Mouse (Mus musculus) brain, adult 2 months (tissue): ENCODE results near the gene Spry2.
A peak's percentile ranks its signal among the peaks of the same experiment; 100 is the strongest.

Source experiments
- DNase-seq: peaks from one replicate; pipeline ENCODE4 v3.0.0; 2011; ENCODE audit warnings: low read depth, low spot score

Gene Spry2

DNA sequence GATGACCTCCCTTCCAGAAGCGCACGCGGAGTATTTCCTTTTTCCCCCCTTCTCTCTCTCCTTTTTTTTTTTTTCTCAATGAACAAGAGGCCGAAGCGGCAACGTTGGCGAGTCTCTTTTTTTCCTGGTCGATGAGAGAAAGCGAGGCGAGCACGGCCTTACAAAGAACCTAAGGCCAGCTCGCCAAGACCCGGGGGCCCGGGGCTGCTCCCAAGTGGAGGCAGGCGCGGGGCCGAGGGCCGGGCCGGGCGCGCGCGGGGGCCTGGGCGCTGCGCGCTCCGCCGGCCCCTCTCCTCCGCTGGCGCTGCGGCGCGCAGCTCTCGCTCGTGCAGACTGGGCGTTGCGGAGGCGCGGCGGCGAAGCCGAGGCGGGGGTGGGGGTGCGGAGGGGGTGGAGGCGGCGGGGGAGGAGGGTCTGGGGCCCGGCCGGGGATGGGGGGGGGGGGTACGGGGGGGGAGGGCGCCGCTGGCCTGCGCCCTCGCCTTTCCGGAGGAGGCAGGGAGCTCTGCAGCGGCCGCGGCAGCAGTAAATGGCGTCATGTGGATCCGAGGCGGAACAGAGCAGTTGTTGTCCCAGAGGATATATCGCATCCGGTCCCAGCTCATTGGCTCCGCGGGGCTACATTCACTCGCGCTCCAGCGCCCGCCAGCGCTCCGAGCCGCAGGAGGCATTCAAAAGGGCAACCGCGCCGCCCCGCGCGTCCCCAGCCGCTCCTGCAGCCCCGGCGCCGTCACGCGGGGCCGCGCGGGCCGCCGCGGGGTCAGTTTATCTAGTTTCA, at the start of gene Spry2:
Gene Spry2, minus strand, starts transcription at position 29 of the 778 bp plus-strand sequence.
- peak; percentile 97 for DNase-seq

DNA sequence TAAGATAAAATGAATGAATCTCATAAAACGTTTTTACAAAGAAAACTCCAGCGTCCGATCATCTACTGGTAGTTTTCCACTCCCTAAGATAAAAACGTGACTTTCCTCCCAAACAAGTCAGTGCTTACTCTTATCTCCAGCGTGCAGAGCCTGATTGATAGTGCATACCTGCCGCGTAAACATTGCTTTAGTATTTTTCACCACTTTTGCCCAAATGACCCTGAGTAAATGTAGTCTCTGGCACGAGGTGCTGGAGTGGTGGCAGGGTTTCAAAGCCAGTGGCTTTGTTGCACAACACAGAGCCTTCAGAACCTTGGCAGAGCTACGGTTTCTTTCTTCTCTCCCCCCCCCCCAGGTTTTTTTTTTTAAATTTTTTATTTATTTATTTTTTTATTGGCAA, 44.7 kb upstream of the Spry2 start:
- no peak for DNase-seq

DNA sequence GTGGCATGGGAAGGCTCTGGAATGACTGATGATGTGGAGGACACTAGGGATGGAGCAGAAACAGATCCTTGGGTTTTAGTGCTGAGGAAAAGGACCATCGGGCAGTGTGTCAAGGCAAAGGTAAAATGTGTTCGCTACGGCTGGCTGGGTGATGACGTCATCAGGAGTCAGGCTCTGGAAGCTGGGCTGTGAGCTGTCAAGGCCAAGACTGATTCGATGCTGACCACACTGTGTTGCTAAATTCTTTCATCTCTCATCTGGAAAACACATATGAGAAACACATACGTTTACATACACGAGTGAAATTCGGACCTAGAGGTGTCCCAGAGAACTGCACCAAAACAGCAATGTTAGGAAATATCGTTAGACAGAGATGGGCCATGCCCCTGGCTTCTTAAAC, 30.1 kb upstream of the Spry2 start:
- no peak for DNase-seq

DNA sequence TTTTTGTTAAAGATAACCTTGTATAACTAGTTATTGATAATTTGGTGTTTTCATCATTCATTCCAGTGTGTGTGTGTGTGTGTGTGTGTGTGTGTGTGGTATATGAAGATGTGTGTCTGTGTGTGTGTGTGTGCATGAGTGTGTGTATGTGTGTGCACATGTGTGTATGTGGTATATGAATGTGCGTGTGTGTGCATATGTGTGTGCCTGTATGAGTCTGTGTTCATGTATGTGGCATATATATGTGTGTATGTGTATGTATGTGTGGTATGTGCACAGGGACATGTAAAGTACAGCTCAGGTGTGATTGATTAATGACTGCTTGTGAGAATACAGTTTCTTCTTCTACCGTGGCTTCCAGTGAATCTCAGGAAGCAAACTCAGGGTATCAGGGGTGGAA, 28.7 kb upstream of the Spry2 start:
- no peak for DNase-seq

DNA sequence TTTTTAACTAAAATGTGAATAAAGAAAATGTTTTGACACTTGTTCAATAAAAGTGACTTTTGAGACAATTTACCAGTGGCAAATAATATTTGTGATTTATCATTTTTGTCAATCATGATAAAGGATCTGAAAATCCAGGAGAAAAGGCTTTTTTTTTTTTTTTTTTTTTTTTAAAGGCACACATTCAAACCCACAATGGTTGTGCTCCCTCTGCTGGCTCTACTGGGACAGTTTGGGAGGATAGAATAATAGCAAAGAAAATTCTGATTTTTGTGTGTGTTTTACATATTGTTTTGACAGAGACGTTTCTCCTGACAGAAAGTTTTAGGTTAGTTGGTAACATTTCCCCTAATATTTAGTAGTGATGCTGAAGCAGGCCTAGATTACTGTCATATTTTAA, 28.1 kb upstream of the Spry2 start:
- DNase-seq: peak; percentile 61

DNA sequence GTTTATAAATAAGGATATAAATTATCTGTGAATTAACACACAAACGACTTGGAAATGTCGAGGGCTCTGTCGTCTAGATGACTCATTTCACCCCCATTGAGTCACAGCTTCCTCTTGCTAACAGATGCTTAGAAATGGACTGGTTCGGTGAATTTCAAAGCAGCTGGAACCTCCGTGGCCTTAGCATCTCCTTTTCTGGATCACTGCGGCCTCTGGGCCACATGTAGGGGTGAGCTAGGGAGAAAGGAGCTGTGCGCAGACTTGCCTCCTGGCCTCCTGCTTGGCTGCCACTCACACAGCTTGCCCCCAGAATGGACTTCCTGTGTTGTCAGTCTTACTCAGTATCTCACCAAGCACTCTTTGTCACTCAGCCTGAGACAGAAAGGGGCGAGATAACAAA, 26.3 kb upstream of the Spry2 start:
- DNase-seq: peak; percentile 58

DNA sequence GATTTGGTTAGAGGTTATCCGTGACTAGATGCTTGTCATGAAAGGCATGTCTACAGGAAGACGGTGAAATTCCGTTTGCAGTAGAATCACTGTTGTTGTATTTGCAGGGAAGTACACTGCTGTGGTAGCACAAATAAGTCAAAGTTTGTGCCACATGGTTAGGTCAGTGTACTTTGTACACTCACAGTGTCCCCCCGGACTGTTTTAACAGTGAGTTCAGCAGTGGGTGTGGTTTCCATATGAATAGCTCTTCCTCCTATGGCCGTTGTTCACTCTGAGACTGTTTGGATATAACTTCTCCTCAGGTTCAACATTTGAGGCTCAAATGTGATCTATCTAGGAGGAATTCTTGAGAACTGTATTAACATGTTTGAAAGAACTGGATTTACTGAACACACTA, 25.8 kb upstream of the Spry2 start:
- no peak for DNase-seq

DNA sequence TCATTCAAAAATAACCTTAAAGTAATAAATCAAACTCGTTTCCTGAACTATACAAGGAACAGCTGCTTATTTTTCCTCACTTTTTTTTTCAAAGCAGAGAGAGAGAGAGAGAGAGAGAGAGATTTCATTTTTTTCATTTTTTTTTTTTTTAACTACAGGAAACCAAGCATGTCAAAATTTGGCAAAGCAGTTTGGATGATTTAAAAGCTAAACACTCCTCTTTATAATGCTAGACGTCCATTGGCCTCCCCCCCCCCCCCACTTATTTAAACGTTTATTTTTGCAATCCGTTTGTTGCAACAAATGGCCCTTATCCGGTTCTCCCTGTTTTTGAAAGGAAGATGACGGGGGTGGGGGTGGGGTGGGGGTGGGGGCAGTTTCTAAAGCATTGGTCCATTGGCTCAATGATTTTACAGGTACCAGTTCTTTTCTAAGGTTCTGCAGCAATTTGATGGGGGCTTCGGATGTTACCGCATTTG, 24.6 kb upstream of the Spry2 start:
- DNase-seq: no peak

DNA sequence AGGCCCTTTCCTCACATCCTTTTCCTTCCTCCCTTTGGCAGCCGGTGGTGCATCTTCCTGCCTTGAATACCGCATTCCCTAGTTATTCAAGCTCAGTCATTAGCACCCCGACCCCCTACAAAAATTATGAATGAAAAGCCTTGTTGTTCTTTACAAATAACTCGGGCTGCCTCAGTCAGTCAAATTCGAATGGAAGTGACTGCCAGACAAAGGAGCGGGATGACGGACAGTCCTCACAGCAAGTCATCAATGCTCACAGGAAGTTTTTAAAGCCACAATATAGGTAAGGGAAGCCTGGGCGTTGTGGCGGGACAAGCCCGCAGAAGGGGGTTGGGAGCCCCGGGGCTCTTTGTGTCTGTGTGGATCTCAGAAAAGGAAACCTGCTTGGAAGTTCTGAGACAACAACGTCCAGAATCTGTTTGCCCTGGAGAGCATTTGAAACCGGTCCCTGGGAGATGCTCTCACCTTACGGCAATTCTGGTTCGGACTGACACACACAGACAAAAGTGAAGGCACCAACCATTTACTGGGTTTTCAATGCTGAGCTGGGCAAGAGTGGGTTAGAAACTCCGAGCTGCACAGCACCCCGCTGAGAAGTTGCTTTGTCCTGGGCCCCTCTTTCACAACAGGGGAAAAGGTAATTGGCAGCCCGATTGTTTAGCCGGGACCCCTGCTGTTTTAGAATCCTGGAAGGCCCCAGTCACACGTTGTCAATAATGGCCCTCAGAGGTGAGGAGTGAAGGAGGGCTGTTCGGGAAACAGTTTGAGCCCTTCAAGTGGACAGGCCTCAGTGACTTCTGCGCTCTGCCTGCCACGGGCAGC, 24.0 kb upstream of the Spry2 start:
- DNase-seq: no peak

DNA sequence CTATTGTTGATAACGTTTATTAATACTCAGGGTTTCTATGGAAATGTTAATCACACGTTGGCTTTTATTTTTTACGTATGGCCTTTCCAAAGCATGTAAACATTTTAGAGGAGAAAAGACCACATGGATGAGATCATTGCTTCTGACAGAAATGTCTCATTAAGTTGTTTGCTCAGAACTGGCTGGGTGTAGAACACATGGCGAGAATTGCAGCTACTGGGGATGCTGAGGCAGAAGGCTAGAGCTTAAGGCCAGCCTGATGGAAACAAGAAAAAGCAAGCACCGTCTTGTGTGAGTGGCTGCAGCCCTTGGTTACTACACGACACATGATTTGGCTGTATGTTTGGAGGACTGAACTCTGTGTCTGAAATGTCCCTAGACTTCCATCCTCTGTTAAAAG, 10.6 kb upstream of the Spry2 start:
- DNase-seq: no peak

DNA sequence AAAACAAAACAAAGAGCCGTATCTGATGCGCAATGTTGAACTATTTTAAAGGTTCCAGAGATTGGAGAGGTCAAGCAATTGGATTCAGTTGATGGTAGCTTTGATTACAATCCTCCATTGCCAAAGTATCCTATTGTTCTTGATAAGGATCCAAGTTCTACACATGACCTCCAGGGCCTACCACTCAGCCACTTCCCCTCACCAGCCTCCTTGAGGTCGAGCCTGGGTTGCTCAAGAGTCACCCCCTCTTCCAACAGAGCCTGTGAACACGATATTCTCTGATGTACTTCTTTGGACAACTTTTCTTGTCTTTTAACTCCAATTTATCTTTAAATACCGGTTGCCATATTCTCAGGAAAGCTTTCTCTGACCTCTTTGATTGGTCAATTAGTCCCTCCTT, 9.3 kb upstream of the Spry2 start:
- no peak for DNase-seq

DNA sequence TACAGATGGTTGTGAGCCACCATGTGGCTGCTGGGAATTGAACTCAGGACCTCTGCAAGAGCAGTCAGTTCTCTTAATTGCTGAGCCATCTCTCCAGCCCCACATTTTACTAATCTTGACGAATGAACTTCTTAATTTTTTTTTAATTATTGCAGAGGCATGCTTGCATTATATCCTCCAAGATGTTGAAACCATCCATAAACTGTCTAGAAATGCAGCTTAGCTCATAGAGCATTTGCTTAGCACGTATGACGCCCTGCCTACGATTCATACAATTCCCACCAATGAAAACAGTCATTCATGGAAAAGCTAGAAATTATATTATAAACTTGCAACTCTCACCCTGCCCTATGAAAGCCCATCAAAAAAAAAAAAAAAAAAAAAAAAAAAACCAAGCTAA, 8.9 kb upstream of the Spry2 start:
- DNase-seq: no peak

DNA sequence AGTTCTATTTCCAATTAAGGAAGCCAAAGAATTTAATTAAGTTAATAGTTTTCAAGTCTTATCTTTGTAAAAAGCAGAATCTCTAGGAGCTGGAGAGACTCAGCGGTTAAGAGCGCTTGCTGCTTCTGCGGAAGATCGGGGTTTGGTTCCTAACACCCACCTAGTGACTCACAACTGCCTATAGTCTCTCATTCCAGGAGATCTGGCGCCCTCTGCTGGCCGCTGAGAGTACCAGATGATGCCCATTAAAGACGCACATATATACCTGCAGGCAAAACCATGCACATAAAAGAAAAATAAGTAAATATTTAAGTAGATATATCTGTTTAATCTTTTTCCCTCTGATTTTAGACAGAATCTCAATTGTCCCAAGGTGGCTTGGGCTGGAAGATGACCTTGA, 6.2 kb upstream of the Spry2 start:
- peak; percentile 45 for DNase-seq

DNA sequence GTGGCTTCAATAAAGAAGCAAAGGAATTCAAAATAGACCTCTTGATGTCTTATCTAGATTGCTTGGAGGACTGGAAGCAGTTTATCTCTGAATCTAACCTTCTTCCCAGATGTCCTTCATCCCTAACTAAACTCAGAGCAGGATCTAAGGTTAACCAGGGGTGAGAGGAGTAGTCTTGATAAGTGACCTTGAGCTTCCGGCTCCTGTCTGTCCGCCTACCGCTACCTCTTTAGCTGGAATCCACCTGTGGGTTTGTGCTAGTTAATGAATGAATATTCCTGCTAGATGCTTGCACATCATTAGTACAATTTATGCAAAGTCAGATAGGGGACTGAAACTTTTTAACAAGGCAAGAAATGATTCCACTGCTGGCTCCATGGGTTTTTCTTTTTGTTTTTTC, 4.2 kb upstream of the Spry2 start:
- no peak for DNase-seq

DNA sequence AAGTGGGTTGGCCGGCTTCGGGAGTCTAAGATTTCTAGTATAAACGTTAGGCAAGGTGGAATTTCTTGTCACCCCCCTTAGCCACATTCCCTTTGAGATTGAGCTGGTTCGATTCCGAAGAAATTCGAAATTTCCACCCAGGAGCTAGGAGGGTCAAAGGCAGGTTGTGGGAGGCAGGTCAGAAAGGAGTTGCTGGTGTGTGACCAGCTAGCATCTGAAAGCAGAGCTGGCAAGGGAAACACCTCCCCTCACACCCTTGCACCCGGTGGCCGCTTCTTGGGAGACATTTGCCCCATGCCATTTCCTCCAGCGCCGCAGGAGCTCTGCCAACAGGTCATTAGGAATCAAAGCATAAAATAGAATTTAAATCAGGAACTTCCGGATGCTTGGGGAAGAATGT, 2.5 kb upstream of the Spry2 start:
- DNase-seq: peak; percentile 13

DNA sequence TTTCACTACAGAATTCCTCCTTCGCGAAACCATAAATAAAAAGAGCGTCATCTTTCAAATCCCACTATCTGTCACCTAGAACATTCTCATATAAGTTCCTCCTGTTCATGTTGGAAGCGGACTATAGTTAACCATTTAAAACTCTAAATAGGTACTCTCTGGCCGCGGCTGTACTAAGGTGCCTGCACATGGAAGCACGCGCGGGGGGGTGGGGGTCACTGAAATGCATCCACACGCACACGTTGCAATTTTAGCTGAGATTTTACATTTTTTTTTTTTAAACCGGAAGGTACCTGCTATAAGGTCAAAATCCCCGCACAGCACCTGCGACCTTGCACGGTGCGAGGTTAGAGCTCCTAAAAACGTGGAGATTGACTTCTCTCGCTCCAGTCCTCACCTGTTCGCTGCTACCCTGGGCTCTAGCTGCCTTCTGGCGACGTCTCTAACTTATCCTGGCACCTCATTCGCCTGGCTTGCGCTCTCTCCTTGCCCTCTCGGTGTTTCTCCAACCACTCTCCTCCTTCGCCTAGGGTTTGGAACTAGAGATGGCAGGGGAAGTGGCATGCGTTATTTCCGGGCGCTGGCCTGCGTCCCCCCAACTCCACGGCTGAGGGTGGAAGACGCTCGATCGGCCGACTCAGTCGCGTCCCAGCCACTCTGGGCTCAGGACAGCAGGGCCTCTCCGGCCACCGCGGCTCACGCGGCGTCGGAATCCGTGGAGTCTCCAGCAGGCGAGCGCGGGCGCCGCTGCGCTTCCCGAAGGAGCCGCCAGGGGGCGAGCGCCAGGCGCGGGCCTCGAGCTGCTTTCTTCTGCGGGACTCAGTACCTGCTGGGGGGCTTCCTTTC, 1.9 kb upstream of the Spry2 start:
- peak; percentile 91 for DNase-seq

DNA sequence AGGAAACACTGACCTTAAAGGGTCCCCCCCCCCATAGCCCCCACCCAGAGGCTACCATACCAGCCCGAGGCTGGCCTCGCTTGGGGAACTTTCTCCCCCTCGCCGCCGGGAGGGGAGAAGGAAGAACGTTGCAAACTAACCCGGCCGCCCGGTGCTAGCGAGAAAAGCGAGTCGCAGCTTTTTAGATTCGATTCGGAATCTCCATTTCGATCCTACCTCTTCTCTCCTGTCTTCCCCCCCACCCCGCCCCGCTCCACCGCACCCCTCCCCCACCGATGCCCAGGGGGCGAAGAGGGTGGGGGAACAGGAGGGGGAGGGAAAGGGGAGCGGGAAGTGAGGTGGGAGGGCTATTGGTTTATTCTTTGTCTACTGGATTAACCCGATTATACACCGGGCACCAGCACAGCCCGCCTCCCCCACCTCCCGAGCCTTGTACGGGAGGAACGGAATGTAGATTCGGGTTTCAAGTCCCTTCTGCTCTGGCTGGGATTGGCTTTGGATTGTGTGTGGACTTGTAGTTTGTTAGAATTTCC, 1.0 kb upstream of the Spry2 start:
- DNase-seq: peak; percentile 81

DNA sequence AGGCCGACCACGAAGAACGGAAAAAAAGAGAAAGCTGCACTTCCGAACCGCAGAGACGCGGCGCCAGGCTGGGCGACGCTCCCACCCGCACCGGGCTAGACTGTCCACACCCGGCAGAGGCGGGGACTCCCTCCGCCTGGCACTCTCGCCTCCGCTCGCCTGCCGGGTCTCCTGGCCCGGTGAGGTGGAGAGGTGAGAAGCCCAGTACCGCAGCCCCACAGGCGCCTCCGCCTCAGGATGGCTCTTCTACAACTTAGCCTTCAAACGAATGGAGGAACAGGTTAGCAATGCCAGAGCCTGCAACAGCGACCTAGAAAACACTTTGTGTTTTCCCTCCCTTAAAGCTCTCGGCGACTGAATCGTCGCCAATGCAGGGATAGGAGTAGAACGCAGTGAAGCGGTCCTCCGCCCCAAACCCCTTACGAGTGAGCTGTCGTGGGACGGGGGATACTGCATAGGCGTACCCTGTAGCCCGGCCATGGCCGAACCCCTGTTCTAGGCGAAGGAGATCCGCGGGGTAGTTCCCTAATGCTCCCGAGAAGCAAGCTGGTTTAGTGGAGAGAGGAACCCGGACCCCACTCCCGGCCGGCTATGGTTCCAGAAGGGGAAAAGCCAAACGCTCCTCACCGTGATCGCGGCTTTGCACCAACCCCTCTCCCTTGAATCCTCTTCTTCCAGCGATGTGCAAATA, 513 bp downstream of the Spry2 start:
- peak; percentile 79 for DNase-seq

DNA sequence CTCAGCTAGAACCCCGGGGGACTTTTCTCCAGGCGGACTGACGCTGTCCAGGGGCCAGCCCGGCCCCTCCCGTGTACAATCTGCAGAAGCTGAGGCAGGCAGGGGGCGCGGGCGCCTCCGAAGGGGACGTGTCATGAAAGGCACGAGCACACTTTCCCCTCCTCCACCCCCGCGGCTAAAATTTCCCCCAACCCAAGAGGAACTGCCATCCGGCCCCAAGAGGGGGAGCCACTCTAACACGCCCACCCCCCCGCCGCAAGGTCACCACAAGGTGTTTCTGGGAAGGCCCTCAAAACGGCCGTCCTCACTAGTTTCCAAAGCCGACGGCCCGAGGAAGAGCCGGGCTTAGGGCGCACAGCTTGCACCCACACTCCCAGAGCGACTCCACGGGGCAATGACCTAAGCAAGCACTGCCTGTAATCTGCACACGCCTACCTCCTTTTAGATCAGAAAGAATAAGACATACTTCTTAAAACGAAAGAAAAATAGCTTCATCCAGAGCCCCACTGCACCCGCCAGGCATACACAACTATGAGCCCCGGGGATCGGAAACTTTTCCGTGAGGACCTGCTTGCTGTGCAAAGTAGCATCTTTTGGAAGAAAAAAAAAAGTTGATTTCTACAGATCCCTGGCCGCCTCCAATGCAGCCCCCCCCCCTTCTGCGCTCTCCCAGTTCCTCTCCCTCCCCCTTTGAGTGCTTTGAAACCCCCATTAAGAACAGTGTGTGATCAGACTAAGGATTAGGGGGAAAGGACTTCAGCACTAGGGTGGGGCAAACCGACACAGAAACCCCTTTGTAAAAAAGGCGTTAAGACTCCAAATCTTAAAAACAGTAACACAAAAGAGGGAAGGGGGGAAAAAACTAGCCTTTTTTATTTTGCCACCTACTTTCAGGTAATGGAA, 1.4 kb downstream of the Spry2 start:
- peak; percentile 75 for DNase-seq

DNA sequence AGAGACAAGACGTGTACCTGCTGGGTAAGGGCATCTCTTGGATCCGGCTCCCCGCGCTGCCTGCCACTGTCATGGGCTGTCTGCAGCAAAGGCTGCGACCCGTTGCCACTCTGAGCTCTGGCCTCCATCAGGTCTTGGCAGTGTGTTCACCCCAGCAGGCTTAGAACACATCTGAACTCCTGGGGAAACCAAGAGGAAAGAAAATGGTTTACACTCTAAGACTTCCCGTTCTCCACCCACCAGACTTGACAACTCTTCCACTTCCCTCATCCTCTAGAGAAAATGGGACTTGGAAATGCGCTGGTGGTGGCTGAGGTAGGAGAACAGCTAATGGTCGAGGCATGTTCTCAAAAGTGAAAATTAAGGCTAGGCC, 3.0 kb downstream of the Spry2 start:
- DNase-seq: peak; percentile 66
